Mouse (Mus musculus): Measurements from ENCODE around the gene Trim10. TPM values are rescaled to one million over a fixed set of nuclear protein-coding genes. Genes with fewer than 3 reads are reported as not detected.

Trim10 gene
- polyA plus RNA-seq, 1 experiment from 2014 or later: 8.1 TPM

GRCm38 (mm10) chr17:36851200-36851599 is 18.2 kb upstream of the Trim10 start:
- WGBS: 96% methylated on average over 5 of the region's 5 CpGs
- Histone ChIP-seq H3K4me2 (no peak overlapping the region), H3K36me3 (ENCODE audit: control insufficient read depth, insufficient read depth, low read length) (peaks cover 16% of the 10 kb centered on the region), H3K27me3 (ENCODE audit: control insufficient read depth, insufficient read depth, low read length) (no peaks in the 10 kb centered on the region), H3K9ac (ENCODE audit: low read length) (no peak overlapping the region), H3K9me3 (ENCODE audit: control insufficient read depth, low read length) (no peaks in the 10 kb centered on the region), H3K27ac (ENCODE audit: low read depth, low read length) (no peak overlapping the region), H3K4me1 (ENCODE audit: control insufficient read depth, insufficient read depth, low read length) (no peaks in the 10 kb centered on the region), H3K4me3 (ENCODE audit: low read depth, low read length) (no peak overlapping the region)
- no peak for ATAC-seq (ENCODE audit: low FRiP score)
- no peak for DNase-seq (ENCODE audit: low spot score, missing footprints)

GRCm38 (mm10) chr17:36851627-36852026 is 17.7 kb upstream of the Trim10 start:
- 88% methylated on average over 5 of the region's 5 CpGs for WGBS
- Histone ChIP-seq H3K27ac (ENCODE audit: low read depth, low read length) (no peak overlapping the region), H3K27me3 (ENCODE audit: control insufficient read depth, insufficient read depth, low read length) (no peaks in the 10 kb centered on the region), H3K9me3 (ENCODE audit: control insufficient read depth, low read length) (no peaks in the 10 kb centered on the region), H3K4me3 (ENCODE audit: low read depth, low read length) (no peak overlapping the region), H3K9ac (ENCODE audit: low read length) (no peak overlapping the region), H3K4me2 (no peak overlapping the region), H3K4me1 (ENCODE audit: control insufficient read depth, insufficient read depth, low read length) (no peaks in the 10 kb centered on the region), H3K36me3 (ENCODE audit: control insufficient read depth, insufficient read depth, low read length) (peaks cover 16% of the 10 kb centered on the region)
- no peak for ATAC-seq (ENCODE audit: low FRiP score)
- DNase-seq (ENCODE audit: low spot score, missing footprints): no peak

- ATAC-seq (ENCODE audit: low FRiP score): no peak
- H3K9me3 ChIP-seq (ENCODE audit: control insufficient read depth, low read length): no peaks in the 10 kb centered on the region
- no peaks in the 10 kb centered on the region for H3K27me3 ChIP-seq (ENCODE audit: control insufficient read depth, insufficient read depth, low read length)
- no peak overlapping the region for H3K4me2 ChIP-seq
- peaks cover 23% of the 10 kb centered on the region for H3K36me3 ChIP-seq (ENCODE audit: control insufficient read depth, insufficient read depth, low read length)
- no peak for DNase-seq (ENCODE audit: low spot score, missing footprints)
- H3K4me3 ChIP-seq (ENCODE audit: low read depth, low read length): no peak overlapping the region
- no peaks in the 10 kb centered on the region for H3K4me1 ChIP-seq (ENCODE audit: control insufficient read depth, insufficient read depth, low read length)
- no peak overlapping the region for H3K9ac ChIP-seq (ENCODE audit: low read length)
- H3K27ac ChIP-seq (ENCODE audit: low read depth, low read length): no peak overlapping the region
- WGBS: 94% methylated on average over 3 of the region's 3 CpGs
These were observed 13.9 kb upstream of the Trim10 start for GRCm38 (mm10) chr17:36855484-36855883.

- Histone ChIP-seq H3K36me3 (ENCODE audit: control insufficient read depth, insufficient read depth, low read length) (peaks cover 22% of the 10 kb centered on the region), H3K4me1 (ENCODE audit: control insufficient read depth, insufficient read depth, low read length) (no peaks in the 10 kb centered on the region), H3K4me3 (ENCODE audit: low read depth, low read length) (no peak overlapping the region), H3K27ac (ENCODE audit: low read depth, low read length) (no peak overlapping the region), H3K4me2 (no peak overlapping the region), H3K9me3 (ENCODE audit: control insufficient read depth, low read length) (no peaks in the 10 kb centered on the region), H3K9ac (ENCODE audit: low read length) (no peak overlapping the region), H3K27me3 (ENCODE audit: control insufficient read depth, insufficient read depth, low read length) (no peaks in the 10 kb centered on the region)
- DNase-seq (ENCODE audit: low spot score, missing footprints) (no peak), ATAC-seq (ENCODE audit: low FRiP score) (no peak)
- WGBS: 95% methylated on average over 4 of the region's 4 CpGs
These were observed 13.1 kb upstream of the Trim10 start for GRCm38 (mm10) chr17:36856236-36856635.

GRCm38 (mm10) chr17:36858181-36858580 is 11.2 kb upstream of the Trim10 start:
- H3K4me2 ChIP-seq: no peak overlapping the region
- WGBS: 91% methylated on average over 3 of the region's 3 CpGs
- no peak for DNase-seq (ENCODE audit: low spot score, missing footprints)

GRCm38 (mm10) chr17:36861680-36862079 is 7.7 kb upstream of the Trim10 start:
- Histone ChIP-seq H3K9me3 (ENCODE audit: control insufficient read depth, low read length) (no peaks in the 10 kb centered on the region), H3K4me1 (ENCODE audit: control insufficient read depth, insufficient read depth, low read length) (no peaks in the 10 kb centered on the region), H3K9ac (ENCODE audit: low read length) (no peak overlapping the region), H3K36me3 (ENCODE audit: control insufficient read depth, insufficient read depth, low read length) (peaks cover 7% of the 10 kb centered on the region), H3K27me3 (ENCODE audit: control insufficient read depth, insufficient read depth, low read length) (no peaks in the 10 kb centered on the region), H3K27ac (ENCODE audit: low read depth, low read length) (no peak overlapping the region), H3K4me3 (ENCODE audit: low read depth, low read length) (no peak overlapping the region), H3K4me2 (no peak overlapping the region)
- ATAC-seq (ENCODE audit: low FRiP score) (no peak), DNase-seq (ENCODE audit: low spot score, missing footprints) (peak; percentile 26)
- WGBS: 78% methylated on average over 2 of the region's 2 CpGs

More at GRCm38 (mm10) chr17:36858181-36858580, 11.2 kb upstream of the Trim10 start:
- no peak overlapping the region for H3K9ac ChIP-seq (ENCODE audit: low read length)
- H3K36me3 ChIP-seq (ENCODE audit: control insufficient read depth, insufficient read depth, low read length): peaks cover 17% of the 10 kb centered on the region
- no peak overlapping the region for H3K27ac ChIP-seq (ENCODE audit: low read depth, low read length)
- H3K4me3 ChIP-seq (ENCODE audit: low read depth, low read length): no peak overlapping the region
- H3K4me1 ChIP-seq (ENCODE audit: control insufficient read depth, insufficient read depth, low read length): no peaks in the 10 kb centered on the region
- H3K27me3 ChIP-seq (ENCODE audit: control insufficient read depth, insufficient read depth, low read length): no peaks in the 10 kb centered on the region
- no peak for ATAC-seq (ENCODE audit: low FRiP score)
- H3K9me3 ChIP-seq (ENCODE audit: control insufficient read depth, low read length): no peaks in the 10 kb centered on the region

- peak; percentile 77 for DNase-seq (ENCODE audit: low spot score, missing footprints)
- no peak within 1 kb of the TSS for H3K4me3 ChIP-seq (ENCODE audit: low read depth, low read length)
- 17% methylated on average over 29 of the region's 29 CpGs for WGBS
These were observed 2.5 kb upstream of the Trim10 start, which contains the start of gene Trim15 for GRCm38 (mm10) chr17:36866719-36867527. Trim15 (minus strand) TSS chr17:36867210.

GRCm38 (mm10) chr17:36868836-36869235 is 538 bp upstream of the Trim10 start:
- no peak overlapping the region for H3K4me3 ChIP-seq (ENCODE audit: low read depth, low read length)
- H3K27me3 ChIP-seq (ENCODE audit: control insufficient read depth, insufficient read depth, low read length): 0 out of 2 replicates have a peak, but pooled peaks cover 2% of the 10 kb centered on the region
- no peak overlapping the region for H3K4me2 ChIP-seq
- H3K9me3 ChIP-seq (ENCODE audit: control insufficient read depth, low read length): no peaks in the 10 kb centered on the region
- no peak overlapping the region for H3K27ac ChIP-seq (ENCODE audit: low read depth, low read length)
- no peak overlapping the region for H3K9ac ChIP-seq (ENCODE audit: low read length)
- no peaks in the 10 kb centered on the region for H3K4me1 ChIP-seq (ENCODE audit: control insufficient read depth, insufficient read depth, low read length)
- DNase-seq (ENCODE audit: low spot score, missing footprints) (peak; percentile 77), ATAC-seq (ENCODE audit: low FRiP score) (no peak)
- WGBS: 81% methylated on average over 2 of the region's 2 CpGs
- H3K36me3 ChIP-seq (ENCODE audit: control insufficient read depth, insufficient read depth, low read length): no peaks in the 10 kb centered on the region

More at GRCm38 (mm10) chr17:36866719-36867527, 2.5 kb upstream of the Trim10 start, which contains the start of gene Trim15:
- no peaks in the 10 kb centered on the region for H3K9me3 ChIP-seq (ENCODE audit: control insufficient read depth, low read length)
- no peaks in the 10 kb centered on the region for H3K4me1 ChIP-seq (ENCODE audit: control insufficient read depth, insufficient read depth, low read length)
- 0 out of 2 replicates have a peak, but pooled peaks cover 2% of the 10 kb centered on the region for H3K27me3 ChIP-seq (ENCODE audit: control insufficient read depth, insufficient read depth, low read length)
- H3K4me2 ChIP-seq: peak within 1 kb of the TSS; percentile 35
- ATAC-seq (ENCODE audit: low FRiP score): peak; percentile 42; the same call in 1 of the 2 replicates
- H3K36me3 ChIP-seq (ENCODE audit: control insufficient read depth, insufficient read depth, low read length): no peaks in the 10 kb centered on the region
- peak within 1 kb of the TSS; percentile 28; the same call in 1 of the 2 replicates for H3K9ac ChIP-seq (ENCODE audit: low read length)
- H3K27ac ChIP-seq (ENCODE audit: low read depth, low read length): no peak within 1 kb of the TSS
